Mouse (Mus musculus): ENCODE measurements around the gene Mcrip1.

DNA sequence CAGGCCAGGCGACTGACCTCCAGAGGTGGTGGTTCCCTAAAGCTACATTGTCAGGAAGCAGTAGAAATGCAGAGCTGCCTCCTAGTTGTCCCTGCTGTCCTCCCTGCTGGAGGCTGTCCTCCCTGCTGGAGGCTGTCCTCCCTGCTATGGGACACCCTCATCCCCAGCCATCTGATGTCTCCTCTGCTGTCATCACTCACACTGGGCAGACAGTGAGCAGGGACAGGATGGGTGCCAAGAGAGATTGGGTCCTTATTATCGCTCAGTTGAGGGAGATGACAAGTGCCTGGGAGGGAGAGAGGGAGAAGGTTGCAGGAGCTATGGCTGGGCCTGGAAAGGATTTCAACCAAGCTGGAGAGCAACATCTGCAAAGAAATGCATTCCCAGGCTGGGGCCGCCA, 14.4 kb downstream of the Mcrip1 start:
- TF ChIP-seq CTCF (IDR thresholded peaks at IDR 0.05; ENCODE audit: low read depth) (no peak), EP300 (IDR thresholded peaks at IDR 0.05; ENCODE audit: low read depth) (no peak)

Measured in liver, postnatal 0 days (tissue).